Mouse (Mus musculus) liver, embryonic 15.5 days (tissue): ENCODE data around the gene Pdxdc1. TPM values are rescaled to one million over a fixed set of nuclear protein-coding genes. Genes with fewer than 3 reads are reported as not detected.
A peak's percentile ranks its signal among the peaks of the same experiment; 100 is the strongest.

Source experiments
- ATAC-seq: fragments of 200-750 bp; cut with Nextera tagmentation; 2 replicates; pipeline ENCODE4 v1.8.0; 2017; ENCODE audit warnings: moderate number of reproducible peaks, mild to moderate bottlenecking, moderate library complexity; ENCODE audit not compliant: insufficient read depth
- H3K27ac ChIP-seq: fragments of 300-500 bp; sonication (generic); replicated peaks from 2 replicates; pipeline ENCODE4 v1.5.1; 2015; ENCODE audit warnings: mild to moderate bottlenecking, inconsistent platforms
- H3K27me3 ChIP-seq: fragments of 300-500 bp; sonication (generic); 2 replicates; pipeline ENCODE4 v1.6.1; 2015; ENCODE audit warnings: mild to moderate bottlenecking, inconsistent platforms
- H3K36me3 ChIP-seq: fragments of 300-500 bp; sonication (generic); replicated peaks from 2 replicates; pipeline ENCODE4 v1.6.1; 2015; ENCODE audit warnings: moderate library complexity, mild to moderate bottlenecking, inconsistent platforms
- H3K4me1 ChIP-seq: fragments of 300-500 bp; sonication (generic); replicated peaks from 2 replicates; pipeline ENCODE4 v1.6.1; 2015; ENCODE audit warnings: inconsistent platforms
- H3K4me2 ChIP-seq: fragments of 300-500 bp; sonication (generic); 2 replicates; pipeline ENCODE4 v1.6.1; 2015; ENCODE audit warnings: moderate library complexity, mild to moderate bottlenecking, inconsistent platforms
- H3K4me3 ChIP-seq: fragments of 300-500 bp; sonication (generic); replicated peaks from 2 replicates; pipeline ENCODE4 v1.5.1; 2015; ENCODE audit warnings: mild to moderate bottlenecking, inconsistent platforms
- H3K9ac ChIP-seq: fragments of 300-500 bp; sonication (generic); 2 replicates; pipeline ENCODE4 v1.6.1; 2015; ENCODE audit warnings: moderate library complexity, mild to moderate bottlenecking, inconsistent platforms
- H3K9me3 ChIP-seq: fragments of 300-500 bp; sonication (generic); replicated peaks from 2 replicates; pipeline ENCODE4 v1.6.1; 2016; ENCODE audit warnings: inconsistent platforms
- WGBS: fragments of 180-500 bp; shearing (Covaris S2); methylation state at CpG from one replicate; pipeline ENCODE4 v1.1.7; 2015; ENCODE audit warnings: mixed read lengths; ENCODE audit not compliant: insufficient replicate concordance; 5-methylcytosine and 5-hydroxymethylcytosine counted together
- polyA plus RNA-seq: library from polyadenylated mRNA; unstranded; fragments of >200 nt; fragmentation: Nextera tagmentation; extraction: Ambion mirVana; gene quantifications from 2 replicates; pipeline ENCODE4 v1.2.1, GENCODE M21; 2015

Pdxdc1 gene
- polyA plus RNA-seq, 1 experiment from 2014 or later, result 23.8 TPM

GRCm38 (mm10) chr16:13921781-13922180 is 18.9 kb upstream of the Pdxdc1 start:
- no peak overlapping the region for H3K27ac ChIP-seq
- 71% methylated on average over 7 of the region's 7 CpGs for WGBS
- H3K27me3 ChIP-seq, result no peaks in the 10 kb centered on the region
- H3K4me2 ChIP-seq, result no peak overlapping the region
- no peaks in the 10 kb centered on the region for H3K4me1 ChIP-seq
- ATAC-seq, result no peak
- H3K9me3 ChIP-seq, result no peaks in the 10 kb centered on the region
- no peaks in the 10 kb centered on the region for H3K36me3 ChIP-seq
- H3K4me3 ChIP-seq, result no peak overlapping the region
- no peak overlapping the region for H3K9ac ChIP-seq

GRCm38 (mm10) chr16:13921063-13921462 is 18.1 kb upstream of the Pdxdc1 start:
- H3K9me3 ChIP-seq, result no peaks in the 10 kb centered on the region
- no peak overlapping the region for H3K4me3 ChIP-seq
- no peaks in the 10 kb centered on the region for H3K27me3 ChIP-seq
- H3K4me2 ChIP-seq, result no peak overlapping the region
- no peak overlapping the region for H3K27ac ChIP-seq
- H3K4me1 ChIP-seq, result no peaks in the 10 kb centered on the region
- no peak overlapping the region for H3K9ac ChIP-seq
- 72% methylated on average over 6 of the region's 6 CpGs for WGBS
- no peaks in the 10 kb centered on the region for H3K36me3 ChIP-seq
- ATAC-seq, result no peak

GRCm38 (mm10) chr16:13920093-13920492 is 17.2 kb upstream of the Pdxdc1 start:
- no peaks in the 10 kb centered on the region for H3K9me3 ChIP-seq
- no peaks in the 10 kb centered on the region for H3K4me1 ChIP-seq
- ATAC-seq, result no peak
- H3K36me3 ChIP-seq, result no peaks in the 10 kb centered on the region
- 76% methylated on average over 5 of the region's 5 CpGs for WGBS
- no peak overlapping the region for H3K9ac ChIP-seq
- H3K4me2 ChIP-seq, result no peak overlapping the region
- H3K4me3 ChIP-seq, result no peak overlapping the region
- no peaks in the 10 kb centered on the region for H3K27me3 ChIP-seq
- H3K27ac ChIP-seq, result no peak overlapping the region

GRCm38 (mm10) chr16:13907297-13907696 is 4.4 kb upstream of the Pdxdc1 start:
- H3K27ac ChIP-seq, result no peak overlapping the region
- no peak overlapping the region for H3K4me2 ChIP-seq
- no peaks in the 10 kb centered on the region for H3K36me3 ChIP-seq
- H3K4me1 ChIP-seq, result peaks cover 9% of the 10 kb centered on the region
- no peak overlapping the region for H3K4me3 ChIP-seq
- WGBS, result 34% methylated on average over 3 of the region's 3 CpGs
- no peak overlapping the region for H3K9ac ChIP-seq
- no peaks in the 10 kb centered on the region for H3K9me3 ChIP-seq
- no peaks in the 10 kb centered on the region for H3K27me3 ChIP-seq
- no peak for ATAC-seq

GRCm38 (mm10) chr16:13903488-13903887 is 557 bp upstream of the Pdxdc1 start:
- H3K36me3 ChIP-seq, result no peaks in the 10 kb centered on the region
- peak overlapping the region; percentile 86 for H3K27ac ChIP-seq
- no peaks in the 10 kb centered on the region for H3K9me3 ChIP-seq
- peak; percentile 65 for ATAC-seq
- no peaks in the 10 kb centered on the region for H3K27me3 ChIP-seq
- H3K9ac ChIP-seq, result peak overlapping the region; percentile 96
- H3K4me1 ChIP-seq, result peaks cover 25% of the 10 kb centered on the region
- H3K4me3 ChIP-seq, result peak overlapping the region; percentile 94
- 1% methylated on average over 8 of the region's 8 CpGs for WGBS
- peak overlapping the region; percentile 91 for H3K4me2 ChIP-seq

- Histone ChIP-seq H3K9me3 (no peaks in the 10 kb centered on the region), H3K36me3 (no peaks in the 10 kb centered on the region), H3K4me3 (peak overlapping the region; percentile 94), H3K27ac (peak overlapping the region; percentile 80), H3K9ac (peak overlapping the region; percentile 96), H3K4me2 (peak overlapping the region; percentile 91), H3K27me3 (no peaks in the 10 kb centered on the region), H3K4me1 (peaks cover 26% of the 10 kb centered on the region)
- under 1% methylated on average over 30 of the region's 30 CpGs for WGBS
- peak; percentile 47 for ATAC-seq
These were observed 517 bp downstream of the Pdxdc1 start for GRCm38 (mm10) chr16:13902397-13902831.

- no peak for ATAC-seq
- Histone ChIP-seq H3K9me3 (no peaks in the 10 kb centered on the region), H3K4me2 (0 out of 2 replicates have a peak overlapping the region, but pooled peaks have one; percentile 3), H3K27ac (0 out of 2 replicates have a peak overlapping the region, but pooled peaks have one; percentile 24), H3K4me3 (no peak overlapping the region), H3K4me1 (peaks cover 39% of the 10 kb centered on the region), H3K9ac (no peak overlapping the region), H3K36me3 (no peaks in the 10 kb centered on the region), H3K27me3 (no peaks in the 10 kb centered on the region)
- 71% methylated on average over 2 of the region's 2 CpGs for WGBS
These were observed 4.0 kb downstream of the Pdxdc1 start for GRCm38 (mm10) chr16:13898981-13899380.

GRCm38 (mm10) chr16:13896357-13896756 is 6.6 kb downstream of the Pdxdc1 start:
- no peaks in the 10 kb centered on the region for H3K36me3 ChIP-seq
- no peak overlapping the region for H3K4me3 ChIP-seq
- no peak overlapping the region for H3K27ac ChIP-seq
- WGBS, result 38% methylated on average over 3 of the region's 3 CpGs
- no peaks in the 10 kb centered on the region for H3K9me3 ChIP-seq
- H3K4me2 ChIP-seq, result no peak overlapping the region
- no peaks in the 10 kb centered on the region for H3K27me3 ChIP-seq
- H3K4me1 ChIP-seq, result peaks cover 22% of the 10 kb centered on the region
- no peak overlapping the region for H3K9ac ChIP-seq
- ATAC-seq, result no peak

GRCm38 (mm10) chr16:13895740-13896139 is 7.2 kb downstream of the Pdxdc1 start:
- Histone ChIP-seq H3K27ac (no peak overlapping the region), H3K9ac (no peak overlapping the region), H3K4me1 (peaks cover 21% of the 10 kb centered on the region), H3K9me3 (no peaks in the 10 kb centered on the region), H3K4me3 (no peak overlapping the region), H3K4me2 (no peak overlapping the region), H3K27me3 (no peaks in the 10 kb centered on the region), H3K36me3 (no peaks in the 10 kb centered on the region)
- no peak for ATAC-seq
- 39% methylated on average over 3 of the region's 3 CpGs for WGBS

GRCm38 (mm10) chr16:13894097-13894496 is 8.8 kb downstream of the Pdxdc1 start:
- H3K4me2 ChIP-seq, result no peak overlapping the region
- H3K27me3 ChIP-seq, result no peaks in the 10 kb centered on the region
- H3K27ac ChIP-seq, result no peak overlapping the region
- no peaks in the 10 kb centered on the region for H3K36me3 ChIP-seq
- WGBS, result 62% methylated on average over 2 of the region's 2 CpGs
- H3K4me3 ChIP-seq, result no peak overlapping the region
- no peak for ATAC-seq
- H3K9ac ChIP-seq, result no peak overlapping the region
- H3K9me3 ChIP-seq, result no peaks in the 10 kb centered on the region
- H3K4me1 ChIP-seq, result peaks cover 21% of the 10 kb centered on the region

- Histone ChIP-seq H3K36me3 (no peaks in the 10 kb centered on the region), H3K9ac (no peak overlapping the region), H3K27ac (no peak overlapping the region), H3K4me1 (peaks cover 14% of the 10 kb centered on the region), H3K4me2 (no peak overlapping the region), H3K4me3 (no peak overlapping the region), H3K27me3 (no peaks in the 10 kb centered on the region), H3K9me3 (no peaks in the 10 kb centered on the region)
- ATAC-seq, result no peak
These were observed 10.1 kb downstream of the Pdxdc1 start for GRCm38 (mm10) chr16:13892850-13893249.

- H3K4me2 ChIP-seq, result no peak overlapping the region
- H3K27me3 ChIP-seq, result no peaks in the 10 kb centered on the region
- H3K27ac ChIP-seq, result no peak overlapping the region
- no peak overlapping the region for H3K4me3 ChIP-seq
- ATAC-seq, result no peak
- no peak overlapping the region for H3K9ac ChIP-seq
- peaks cover 5% of the 10 kb centered on the region for H3K4me1 ChIP-seq
- no peaks in the 10 kb centered on the region for H3K36me3 ChIP-seq
- 71% methylated on average over 2 of the region's 2 CpGs for WGBS
- no peaks in the 10 kb centered on the region for H3K9me3 ChIP-seq
These were observed 12.5 kb downstream of the Pdxdc1 start for GRCm38 (mm10) chr16:13890449-13890848.
